Mouse (Mus musculus) limb, embryonic 10.5 days (tissue): Measurements from ENCODE around the gene Ociad2. TPM values are rescaled to one million over a fixed set of nuclear protein-coding genes. Genes with fewer than 3 reads are reported as not detected.

ENCODE experiments used
- DNase-seq: peaks from one replicate; pipeline ENCODE4 v3.0.0-alpha.2; 2017; ENCODE audit warnings: low spot score
- H3K27ac ChIP-seq: fragments of 300-500 bp; sonication (generic); 2 replicates; pipeline ENCODE4 v1.5.1; 2016; ENCODE audit warnings: mild to moderate bottlenecking
- H3K27me3 ChIP-seq: fragments of 300-500 bp; sonication (generic); 2 replicates; pipeline ENCODE4 v1.6.1; 2016; ENCODE audit warnings: low read depth, mild to moderate bottlenecking; ENCODE audit not compliant: poor library complexity, severe bottlenecking
- H3K36me3 ChIP-seq: fragments of 300-500 bp; sonication (generic); 2 replicates; pipeline ENCODE4 v1.6.1; 2016; ENCODE audit warnings: mild to moderate bottlenecking, moderate library complexity
- H3K4me1 ChIP-seq: fragments of 300-500 bp; sonication (generic); 2 replicates; pipeline ENCODE4 v1.6.1; 2016
- H3K4me3 ChIP-seq: fragments of 300-500 bp; sonication (generic); 2 replicates; pipeline ENCODE4 v1.5.1; 2016; ENCODE audit warnings: mild to moderate bottlenecking, moderate library complexity
- H3K9me3 ChIP-seq: fragments of 300-500 bp; sonication (generic); replicated peaks from 2 replicates; pipeline ENCODE4 v1.6.1; 2016; ENCODE audit warnings: mild to moderate bottlenecking
- WGBS: fragments of 180-500 bp; shearing (Covaris S2); methylation state at CpG from one replicate; pipeline ENCODE4 v1.1.7; 2016; 5-methylcytosine and 5-hydroxymethylcytosine counted together
- polyA plus RNA-seq: library from polyadenylated mRNA; unstranded; fragments of >200 nt; fragmentation: Nextera tagmentation; extraction: Ambion mirVana; gene quantifications from 2 replicates; pipeline ENCODE4 v1.2.1, GENCODE M21; 2016

Gene Ociad2
- 6.0 and 6.6 TPM in 2 replicates for polyA plus RNA-seq

- Histone ChIP-seq H3K27ac (no peak within 1 kb of the TSS), H3K27me3 (peaks cover 27% of the 10 kb centered on the region), H3K36me3 (no peaks in the 10 kb centered on the region), H3K9me3 (no peaks in the 10 kb centered on the region), H3K4me1 (peaks cover 25% of the 10 kb centered on the region), H3K4me3 (no peak within 1 kb of the TSS)
- DNase-seq = no peak
- 86% methylated on average over 8 of the region's 8 CpGs for WGBS
These were observed at the start of gene Ociad2 for GRCm38 (mm10) chr5:73340723-73341235. Ociad2 (minus strand) TSS chr5:73341028.

GRCm38 (mm10) chr5:73383647-73383970, 42.8 kb upstream of the Ociad2 start:
- Histone ChIP-seq H3K27ac (no peak overlapping the region), H3K27me3 (peaks cover 10% of the 10 kb centered on the region), H3K9me3 (no peaks in the 10 kb centered on the region), H3K4me1 (peaks cover 8% of the 10 kb centered on the region), H3K36me3 (no peaks in the 10 kb centered on the region), H3K4me3 (no peak overlapping the region)
- WGBS = 77% methylated on average over 4 of the region's 4 CpGs
- DNase-seq = no peak

- Histone ChIP-seq H3K27me3 (peaks cover 10% of the 10 kb centered on the region), H3K9me3 (no peaks in the 10 kb centered on the region), H3K36me3 (no peaks in the 10 kb centered on the region), H3K27ac (no peak overlapping the region), H3K4me1 (peaks cover 8% of the 10 kb centered on the region), H3K4me3 (no peak overlapping the region)
- DNase-seq = peak; percentile 76
- WGBS = 32% methylated on average over 3 of the region's 3 CpGs
These were observed 42.2 kb upstream of the Ociad2 start for GRCm38 (mm10) chr5:73382737-73383646.

GRCm38 (mm10) chr5:73381976-73382540, 41.2 kb upstream of the Ociad2 start:
- Histone ChIP-seq H3K27me3 (peaks cover 10% of the 10 kb centered on the region), H3K4me1 (peaks cover 8% of the 10 kb centered on the region), H3K4me3 (no peak overlapping the region), H3K9me3 (no peaks in the 10 kb centered on the region), H3K27ac (no peak overlapping the region), H3K36me3 (no peaks in the 10 kb centered on the region)
- no peak for DNase-seq
- WGBS = 85% methylated on average over 9 of the region's 9 CpGs

GRCm38 (mm10) chr5:73381510-73381909, 40.7 kb upstream of the Ociad2 start:
- no peak overlapping the region for H3K27ac ChIP-seq
- DNase-seq = no peak
- no peak overlapping the region for H3K4me3 ChIP-seq
- peaks cover 10% of the 10 kb centered on the region for H3K27me3 ChIP-seq
- no peaks in the 10 kb centered on the region for H3K36me3 ChIP-seq
- H3K4me1 ChIP-seq = peaks cover 7% of the 10 kb centered on the region
- H3K9me3 ChIP-seq = no peaks in the 10 kb centered on the region
- WGBS = 91% methylated on average over 7 of the region's 7 CpGs

- DNase-seq = no peak
- no peak overlapping the region for H3K4me3 ChIP-seq
- no peaks in the 10 kb centered on the region for H3K9me3 ChIP-seq
- H3K4me1 ChIP-seq = peaks cover 4% of the 10 kb centered on the region
- WGBS = 46% methylated on average over 8 of the region's 8 CpGs
- H3K27ac ChIP-seq = no peak overlapping the region
- H3K36me3 ChIP-seq = no peaks in the 10 kb centered on the region
- H3K27me3 ChIP-seq = peaks cover 10% of the 10 kb centered on the region
These were observed 40.0 kb upstream of the Ociad2 start for GRCm38 (mm10) chr5:73380829-73381228.

GRCm38 (mm10) chr5:73379908-73380307, 39.1 kb upstream of the Ociad2 start:
- peak; percentile 91 for DNase-seq
- 29% methylated on average over 3 of the region's 3 CpGs for WGBS
- no peaks in the 10 kb centered on the region for H3K4me1 ChIP-seq

GRCm38 (mm10) chr5:73376491-73376890, 35.7 kb upstream of the Ociad2 start:
- Histone ChIP-seq H3K36me3 (no peaks in the 10 kb centered on the region), H3K27ac (no peak overlapping the region), H3K4me3 (no peak overlapping the region), H3K9me3 (no peaks in the 10 kb centered on the region), H3K4me1 (no peaks in the 10 kb centered on the region), H3K27me3 (peaks cover 10% of the 10 kb centered on the region)
- no peak for DNase-seq
- WGBS = 90% methylated on average over 7 of the region's 7 CpGs

More at GRCm38 (mm10) chr5:73379908-73380307, 39.1 kb upstream of the Ociad2 start:
- H3K4me3 ChIP-seq = no peak overlapping the region
- H3K27ac ChIP-seq = no peak overlapping the region
- H3K9me3 ChIP-seq = no peaks in the 10 kb centered on the region
- no peaks in the 10 kb centered on the region for H3K36me3 ChIP-seq
- peaks cover 10% of the 10 kb centered on the region for H3K27me3 ChIP-seq

GRCm38 (mm10) chr5:73376041-73376440, 35.2 kb upstream of the Ociad2 start:
- Histone ChIP-seq H3K9me3 (no peaks in the 10 kb centered on the region), H3K4me1 (no peaks in the 10 kb centered on the region), H3K36me3 (no peaks in the 10 kb centered on the region), H3K27me3 (peaks cover 9% of the 10 kb centered on the region), H3K4me3 (no peak overlapping the region), H3K27ac (no peak overlapping the region)
- 71% methylated on average over 9 of the region's 9 CpGs for WGBS
- no peak for DNase-seq

GRCm38 (mm10) chr5:73373184-73373583, 32.4 kb upstream of the Ociad2 start:
- Histone ChIP-seq H3K27ac (no peak overlapping the region), H3K9me3 (no peaks in the 10 kb centered on the region), H3K4me1 (no peaks in the 10 kb centered on the region), H3K4me3 (no peak overlapping the region), H3K27me3 (no peaks in the 10 kb centered on the region), H3K36me3 (no peaks in the 10 kb centered on the region)
- no peak for DNase-seq
- WGBS = 55% methylated on average over 3 of the region's 3 CpGs

- no peaks in the 10 kb centered on the region for H3K4me1 ChIP-seq
- DNase-seq = no peak
- H3K36me3 ChIP-seq = no peaks in the 10 kb centered on the region
- no peak overlapping the region for H3K4me3 ChIP-seq
- WGBS = 76% methylated on average over 5 of the region's 5 CpGs
- H3K9me3 ChIP-seq = no peaks in the 10 kb centered on the region
- H3K27ac ChIP-seq = no peak overlapping the region
- no peaks in the 10 kb centered on the region for H3K27me3 ChIP-seq
These were observed 31.8 kb upstream of the Ociad2 start for GRCm38 (mm10) chr5:73372601-73373000.

- WGBS = 65% methylated on average over 3 of the region's 3 CpGs
- H3K4me3 ChIP-seq = no peak overlapping the region
- no peaks in the 10 kb centered on the region for H3K36me3 ChIP-seq
- H3K27me3 ChIP-seq = no peaks in the 10 kb centered on the region
- no peak for DNase-seq
- no peaks in the 10 kb centered on the region for H3K9me3 ChIP-seq
- H3K4me1 ChIP-seq = no peaks in the 10 kb centered on the region
- no peak overlapping the region for H3K27ac ChIP-seq
These were observed 28.9 kb upstream of the Ociad2 start for GRCm38 (mm10) chr5:73369731-73370130.

GRCm38 (mm10) chr5:73368845-73369447, 28.1 kb upstream of the Ociad2 start:
- DNase-seq = no peak
- Histone ChIP-seq H3K4me1 (no peaks in the 10 kb centered on the region), H3K4me3 (no peak overlapping the region), H3K27me3 (no peaks in the 10 kb centered on the region), H3K36me3 (no peaks in the 10 kb centered on the region), H3K27ac (no peak overlapping the region), H3K9me3 (no peaks in the 10 kb centered on the region)
- WGBS = 82% methylated on average over 10 of the region's 10 CpGs
